Mouse (Mus musculus): Measurements from ENCODE around the gene Dnaaf5. TPM values are rescaled to one million over a fixed set of nuclear protein-coding genes. Genes with fewer than 3 reads are reported as not detected.

The Dnaaf5 gene
- polyA plus RNA-seq, 1 experiment: 13.9 TPM

DNA sequence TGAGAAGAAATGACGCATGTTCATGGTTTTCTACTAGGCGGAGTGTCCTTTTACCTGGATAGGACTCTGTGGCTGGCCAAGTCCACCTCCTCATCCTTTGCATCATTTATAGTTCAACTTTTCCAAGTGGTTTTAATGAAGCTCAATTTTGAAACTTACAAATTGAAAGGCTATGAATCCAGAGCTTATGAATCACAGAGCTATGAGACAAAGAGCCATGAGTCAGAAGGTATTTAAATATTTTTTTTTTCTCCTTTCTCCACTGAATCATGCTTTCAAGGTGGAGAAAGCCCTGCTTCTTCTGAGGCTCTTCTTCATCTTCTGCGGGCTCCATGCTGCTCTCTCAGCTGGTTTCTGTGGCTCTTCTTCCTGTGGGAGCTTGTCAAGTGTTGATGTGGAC is 79.7 kb downstream of the Dnaaf5 start:
- DNase-seq (ENCODE audit: low read depth): no peak

DNA sequence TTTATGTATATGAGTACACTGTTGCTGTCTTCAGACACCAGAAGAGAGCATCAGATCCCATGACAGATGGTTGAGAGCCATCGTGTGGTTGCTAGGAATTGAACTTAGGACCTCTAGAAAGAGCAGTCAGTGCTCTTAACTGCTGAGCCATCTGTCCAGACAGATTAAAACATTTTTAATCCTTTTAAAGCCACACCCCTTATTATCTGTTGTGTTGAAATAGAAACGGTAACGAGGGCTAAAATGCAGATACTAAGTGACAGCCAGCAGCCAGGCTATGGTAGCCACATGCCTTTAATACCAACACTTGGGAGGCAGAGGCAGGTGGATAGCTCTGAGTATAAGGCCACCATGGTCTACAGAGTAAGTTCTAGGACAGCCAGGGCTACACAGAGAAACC is 82.1 kb downstream of the Dnaaf5 start:
- DNase-seq (ENCODE audit: low read depth): no peak

DNA sequence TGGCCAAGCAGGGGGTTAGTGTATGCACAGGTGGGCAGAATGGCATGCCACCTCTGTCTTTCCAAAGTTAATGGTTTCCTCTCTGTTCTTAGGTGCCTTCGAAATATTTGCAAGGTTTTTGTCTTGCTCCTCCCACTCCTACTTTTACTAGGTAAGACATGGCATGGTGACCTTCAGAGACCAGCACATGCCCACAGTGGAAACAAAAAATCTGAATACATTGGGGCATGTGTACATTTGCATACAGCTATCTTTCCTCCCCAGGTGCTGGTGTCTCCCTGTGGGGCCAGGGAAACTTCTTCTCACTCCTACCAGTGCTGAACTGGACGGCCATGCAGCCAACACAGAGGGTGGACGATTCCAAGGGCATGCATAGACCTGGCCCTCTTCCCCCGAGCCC is 84.4 kb downstream of the Dnaaf5 start:
- DNase-seq (ENCODE audit: low read depth): no peak

Other genes starting within 250 kb of the Dnaaf5 start
- gene Pdgfa, start 152.9 kb upstream of the Dnaaf5 start, polyA plus RNA-seq (2012; rRNA removed): 14.6 and 23.9 TPM in 2 replicates
- 3.5 and 5.1 TPM in 2 replicates for gene Prkar1b, start 222 bp upstream of the Dnaaf5 start, polyA plus RNA-seq (2012; rRNA removed)
- gene Sun1, start 50.4 kb downstream of the Dnaaf5 start, polyA plus RNA-seq (2012; rRNA removed): 42.9 and 43.6 TPM in 2 replicates
- gene Get4, start 102.1 kb downstream of the Dnaaf5 start, polyA plus RNA-seq (2012; rRNA removed): 96.8 and 99.1 TPM in 2 replicates
- gene Adap1, start 175.4 kb downstream of the Dnaaf5 start, polyA plus RNA-seq (2012; rRNA removed): 10.7 and 22.6 TPM in 2 replicates
- gene Cox19, start 201.2 kb downstream of the Dnaaf5 start, polyA plus RNA-seq (2012; rRNA removed): 71.1 and 118 TPM in 2 replicates
- not detected in 2 replicates for gene Cyp2w1, start 202.4 kb downstream of the Dnaaf5 start, polyA plus RNA-seq (2012; rRNA removed)
- gene Gpr146, start 227.5 kb downstream of the Dnaaf5 start, polyA plus RNA-seq (2012; rRNA removed): 28.6 and 37.7 TPM in 2 replicates